8 mouse cellular contexts compared by ENCODE assay signal in the genomic region with DNA sequence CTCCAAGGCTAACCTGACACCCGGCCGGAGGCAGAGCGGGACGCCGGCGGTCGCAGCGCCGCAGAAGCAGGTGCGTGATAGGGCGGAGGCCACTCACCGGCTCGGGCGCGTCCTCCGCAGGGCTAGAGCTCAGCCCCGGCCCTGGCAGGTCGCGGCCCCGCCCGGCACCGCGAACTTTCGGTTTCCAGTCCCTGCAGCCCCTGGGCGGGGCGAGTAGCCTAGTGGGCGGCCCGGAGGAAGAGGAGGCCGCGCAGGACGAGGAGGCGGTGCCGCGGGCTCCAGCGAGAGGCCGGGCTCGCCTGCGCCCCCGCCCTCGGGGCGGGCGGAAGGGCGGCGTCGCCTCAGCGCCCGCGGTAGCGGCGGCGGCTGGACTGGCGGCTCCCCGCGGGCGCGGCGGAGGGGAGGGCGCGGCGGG. TPM values are rescaled to one million over a fixed set of nuclear protein-coding genes. Genes with fewer than 3 reads are reported as not detected.
DNase-seq lines count a peak whose midpoint lies in the region; ATAC-seq and TF ChIP-seq lines count a peak whose summit lies in the region.

No protein-coding gene starts in this region.

- CTCF ChIA-PET in Patski (lab: Charles Lee), result no interaction called here

- in situ Hi-C loops in Patski (cut with MboI; ENCODE audit: low pct_unique_long_range_greater_than_20kb), result no loop called here

- H3K36me3 ChIP-seq in hindbrain, embryonic 14.5 days (replicated peaks; ENCODE audit: control insufficient read depth, insufficient read depth), result peaks cover 39% of the 10 kb centered on the region
- peaks cover 48% of the 10 kb centered on the region for H3K36me3 ChIP-seq in megakaryocyte, embryonic 14.5 days (replicated peaks; ENCODE audit: low read length)

- peak overlapping the region; percentile 89 for H3K27ac ChIP-seq in hindbrain, embryonic 14.5 days

- H3K27me3 ChIP-seq in Patski, result no peaks in the 10 kb centered on the region
- no peaks in the 10 kb centered on the region for H3K27me3 ChIP-seq in hindbrain, embryonic 14.5 days (ENCODE audit: control insufficient read depth, insufficient read depth, low read length)
- no peaks in the 10 kb centered on the region for H3K27me3 ChIP-seq in megakaryocyte, embryonic 14.5 days (replicated peaks)

- DNase-seq in Patski (ENCODE audit: low read depth, low spot score), result no peak
- DNase-seq in cerebellum, postnatal 10 days, result peak; percentile 87 to 94
- DNase-seq in frontal cortex, postnatal 25 days (ENCODE audit: low spot score in 2 of 2), result peak; percentile 62 to 69
- peak; percentile 76 for DNase-seq in hindbrain, embryonic 14.5 days (ENCODE audit: low spot score)
- DNase-seq in left cerebral cortex, adult 8-10 months (ENCODE audit: low spot score in 2 of 2), result peak; percentile 62 to 88
- DNase-seq in right cerebral cortex, adult 2 months (ENCODE audit: low spot score in 2 of 2), result peak; percentile 78 to 84
- DNase-seq in urinary bladder, postnatal 10 days (ENCODE audit: low spot score), result peak; percentile 76

- WGBS in hindbrain, embryonic 14.5 days, result under 1% methylated on average over 41 of the region's 60 CpGs

- POLR2A ChIA-PET in Patski (lab: Charles Lee), result interaction anchor here (0.6 kb wide), 1 partner anchor 46 kb away, joined by 4 read pairs; no protein-coding TSS in a partner anchor

- peak overlapping the region; percentile 88 for H3K4me3 ChIP-seq in hindbrain, embryonic 14.5 days (replicated peaks; ENCODE audit: low read length)
- H3K4me3 ChIP-seq in megakaryocyte, embryonic 14.5 days (replicated peaks), result peak overlapping the region; percentile 97

- no peak for TF ChIP-seq CTCF in Patski (IDR thresholded peaks at IDR 0.05)

- peak overlapping the region; percentile 85 for H3K9ac ChIP-seq in hindbrain, embryonic 14.5 days

- peak overlapping the region; percentile 83 for H3K4me2 ChIP-seq in hindbrain, embryonic 14.5 days (replicated peaks)

- no peaks in the 10 kb centered on the region for H3K9me3 ChIP-seq in hindbrain, embryonic 14.5 days (ENCODE audit: control insufficient read depth, low read length)
- H3K9me3 ChIP-seq in megakaryocyte, embryonic 14.5 days, result no peaks in the 10 kb centered on the region

- peaks cover 27% of the 10 kb centered on the region for H3K4me1 ChIP-seq in hindbrain, embryonic 14.5 days (replicated peaks; ENCODE audit: control insufficient read depth, insufficient read depth, low read length)
- peaks cover 75% of the 10 kb centered on the region for H3K4me1 ChIP-seq in megakaryocyte, embryonic 14.5 days

- ATAC-seq in Patski, result peak; percentile 89
- peak; percentile 86 for ATAC-seq in hindbrain, embryonic 14.5 days (ENCODE audit: low FRiP score)

RNA-seq across cellular contexts. Expression of a gene that starts 0.3 kb away (rescaled TPM):
- polyA plus RNA-seq in Patski (2021), result 30.2 TPM
- 8.7 and 9.8 TPM in 2 replicates for polyA plus RNA-seq in hindbrain, embryonic 14.5 days (2014; fragmentation: Nextera tagmentation; extraction: Ambion mirVana)
- 10 to 100 TPM; 77.1 to 92.1 (median 80.7) TPM for total RNA-seq in left cerebral cortex, adult 8-10 months (2022)
- 3.0 and 8.9 TPM in 2 replicates for polyA plus RNA-seq in megakaryocyte, embryonic 14.5 days (2012; ENCODE audit: insufficient read depth, low replicate concordance)

RNA-seq across cellular contexts. Expression of a gene that starts 47.5 kb away (rescaled TPM):
- 53.2 TPM for polyA plus RNA-seq in Patski (2021)
- 28.1 and 29.3 TPM in 2 replicates for polyA plus RNA-seq in hindbrain, embryonic 14.5 days (2014; fragmentation: Nextera tagmentation; extraction: Ambion mirVana)
- total RNA-seq in left cerebral cortex, adult 8-10 months (2022), result 10 to 100 TPM; 30.7 to 32.7 (median 31.1) TPM
- polyA plus RNA-seq in megakaryocyte, embryonic 14.5 days (2012; ENCODE audit: insufficient read depth, low replicate concordance), result 26.6 and 26.8 TPM in 2 replicates
